Mouse (Mus musculus) frontal cortex, adult (tissue): ENCODE results near the gene Trmt13.
"Not testable (repeated sequence)": the region's sequence is repeated elsewhere in the genome, so short reads cannot be mapped to it uniquely, and the experiment has no call there.

ENCODE experiments used
- ATAC-seq: cut with Nextera tagmentation; 2 replicates; pipeline ENCODE4 v1.9.2; 2017; ENCODE audit warnings: mild to moderate bottlenecking, moderate library complexity, mixed read lengths; ENCODE audit not compliant: low TSS enrichment

Trmt13 gene

GRCm38 (mm10) chr3:116614295-116614892, at the start of gene Trmt13:
TSS of gene Trmt13 (minus strand) at chr3:116614587.
- peak; percentile 74 for ATAC-seq

GRCm38 (mm10) chr3:116662463-116662863, 48.1 kb upstream of the Trmt13 start, which contains the start of gene Mfsd14a:
TSS of gene Mfsd14a (minus strand) at chr3:116662677.
- ATAC-seq, result peak; percentile 92

- ATAC-seq, result peak; percentile 79
Measured at GRCm38 (mm10) chr3:116661870-116662414, 47.6 kb upstream of the Trmt13 start.

- ATAC-seq, result 0 out of 2 replicates have a peak, but pooled peaks have one; percentile 2
Measured at GRCm38 (mm10) chr3:116661288-116661869, 47.0 kb upstream of the Trmt13 start.

- ATAC-seq, result no peak
Measured at GRCm38 (mm10) chr3:116659856-116660430, 45.6 kb upstream of the Trmt13 start.

- no peak for ATAC-seq
Measured at GRCm38 (mm10) chr3:116658928-116659565, 44.7 kb upstream of the Trmt13 start.

- no peak for ATAC-seq
Measured at GRCm38 (mm10) chr3:116656184-116656965, 42.0 kb upstream of the Trmt13 start.

- ATAC-seq, result not testable (repeated sequence)
Measured at GRCm38 (mm10) chr3:116654051-116654450, 39.7 kb upstream of the Trmt13 start.

GRCm38 (mm10) chr3:116653278-116653945, 39.0 kb upstream of the Trmt13 start:
- ATAC-seq, result 0 out of 2 replicates have a peak, but pooled peaks have one; percentile 28

- ATAC-seq, result peak; percentile 20
Measured at GRCm38 (mm10) chr3:116652033-116652446, 37.7 kb upstream of the Trmt13 start.

- ATAC-seq, result peak; percentile 86
Measured at GRCm38 (mm10) chr3:116650698-116651097, 36.3 kb upstream of the Trmt13 start.

- ATAC-seq, result no peak
Measured at GRCm38 (mm10) chr3:116648805-116649204, 34.4 kb upstream of the Trmt13 start.

- no peak for ATAC-seq
Measured at GRCm38 (mm10) chr3:116646387-116646786, 32.0 kb upstream of the Trmt13 start.

- no peak for ATAC-seq
Measured at GRCm38 (mm10) chr3:116642373-116642772, 28.0 kb upstream of the Trmt13 start.

- no peak for ATAC-seq
Measured at GRCm38 (mm10) chr3:116641811-116642371, 27.5 kb upstream of the Trmt13 start.

- no peak for ATAC-seq
Measured at GRCm38 (mm10) chr3:116640024-116640423, 25.6 kb upstream of the Trmt13 start.

GRCm38 (mm10) chr3:116638572-116638971, 24.2 kb upstream of the Trmt13 start:
- no peak for ATAC-seq

GRCm38 (mm10) chr3:116637693-116638476, 23.5 kb upstream of the Trmt13 start:
- no peak for ATAC-seq

- ATAC-seq, result no peak
Measured at GRCm38 (mm10) chr3:116635799-116636198, 21.4 kb upstream of the Trmt13 start.

- no peak for ATAC-seq
Measured at GRCm38 (mm10) chr3:116634853-116635252, 20.5 kb upstream of the Trmt13 start.
